Mouse (Mus musculus) layer of hippocampus, postnatal 14 days (tissue): ENCODE data around the gene Ankrd26. TPM values are rescaled to one million over a fixed set of nuclear protein-coding genes. Genes with fewer than 3 reads are reported as not detected.

Experiments
- DNase-seq, 2 experiments: peaks; one replicate each; pipeline ENCODE4 v3.0.0; 2021 to 2022; ENCODE audit warnings: low spot score in 2 of 2, mixed read lengths in 1 of 2
- total RNA-seq, 2 experiments: library from RNA; stranded (reverse); gene quantifications; 2 replicates each; pipeline ENCODE4 v1.2.3; 2021

The Ankrd26 gene
- total RNA-seq, 2 experiments from 2014 or later, result 6.8 to 8.8 TPM

DNA sequence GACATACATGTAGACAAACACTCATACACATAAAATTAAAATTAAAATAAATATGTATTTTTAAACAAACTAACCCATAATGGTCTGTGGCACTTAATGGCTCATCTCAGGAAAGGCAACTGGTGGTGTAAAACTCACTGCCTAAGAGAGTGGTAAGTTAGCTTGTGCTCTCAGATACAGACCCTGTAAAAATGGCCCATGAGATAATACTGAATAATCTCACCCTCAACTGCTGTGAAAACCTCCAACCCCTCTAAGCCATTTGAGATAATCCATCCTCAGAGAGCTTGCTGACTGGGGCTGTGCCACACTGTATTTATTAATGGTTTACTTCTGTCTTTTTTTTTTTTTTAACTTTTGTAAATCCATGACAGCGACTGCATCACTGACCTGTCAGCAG, 79.9 kb downstream of the Ankrd26 start:
- no peak for DNase-seq

DNA sequence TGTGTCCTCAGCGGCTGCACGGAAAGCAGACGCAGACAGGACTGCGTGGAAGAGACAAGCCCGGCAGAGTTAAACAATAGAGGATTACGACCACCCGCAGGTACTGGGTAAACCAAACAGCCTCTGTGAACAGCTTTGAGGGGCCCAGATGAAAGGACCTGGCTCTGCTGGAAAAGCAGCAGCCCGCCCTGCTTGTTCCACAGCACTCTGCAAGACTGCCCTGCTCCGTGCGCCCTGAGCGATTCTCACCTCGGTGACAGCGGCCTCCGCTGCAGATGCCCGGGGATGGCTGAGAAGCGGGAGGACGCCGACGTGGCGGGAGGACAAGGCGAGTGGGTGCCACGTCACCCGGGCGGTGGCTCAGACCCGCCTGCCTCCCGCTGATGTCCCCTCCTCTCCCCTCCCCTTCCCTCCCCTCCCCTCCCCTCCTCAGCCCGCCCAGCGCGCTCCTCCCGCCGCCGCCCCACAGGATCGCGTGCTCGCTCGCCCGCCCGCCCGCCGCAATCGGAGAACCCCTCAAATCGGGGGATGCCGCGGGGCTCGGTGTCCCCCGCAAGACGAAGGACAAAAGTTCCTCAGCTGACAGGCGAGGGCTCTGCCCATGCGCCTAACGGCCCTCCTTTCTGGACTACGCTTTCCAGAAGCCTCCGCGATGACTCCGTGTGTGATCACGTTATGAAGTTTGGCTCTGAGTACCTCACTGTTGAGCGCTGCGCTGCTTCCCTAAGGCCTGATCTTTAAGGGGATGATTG, 82.9 kb downstream of the Ankrd26 start, which contains the start of gene Zfp9:
Gene Zfp9, minus strand, starts transcription at position 364 of the 752 bp plus-strand sequence.
- peak; percentile 79 to 83 for DNase-seq

DNA sequence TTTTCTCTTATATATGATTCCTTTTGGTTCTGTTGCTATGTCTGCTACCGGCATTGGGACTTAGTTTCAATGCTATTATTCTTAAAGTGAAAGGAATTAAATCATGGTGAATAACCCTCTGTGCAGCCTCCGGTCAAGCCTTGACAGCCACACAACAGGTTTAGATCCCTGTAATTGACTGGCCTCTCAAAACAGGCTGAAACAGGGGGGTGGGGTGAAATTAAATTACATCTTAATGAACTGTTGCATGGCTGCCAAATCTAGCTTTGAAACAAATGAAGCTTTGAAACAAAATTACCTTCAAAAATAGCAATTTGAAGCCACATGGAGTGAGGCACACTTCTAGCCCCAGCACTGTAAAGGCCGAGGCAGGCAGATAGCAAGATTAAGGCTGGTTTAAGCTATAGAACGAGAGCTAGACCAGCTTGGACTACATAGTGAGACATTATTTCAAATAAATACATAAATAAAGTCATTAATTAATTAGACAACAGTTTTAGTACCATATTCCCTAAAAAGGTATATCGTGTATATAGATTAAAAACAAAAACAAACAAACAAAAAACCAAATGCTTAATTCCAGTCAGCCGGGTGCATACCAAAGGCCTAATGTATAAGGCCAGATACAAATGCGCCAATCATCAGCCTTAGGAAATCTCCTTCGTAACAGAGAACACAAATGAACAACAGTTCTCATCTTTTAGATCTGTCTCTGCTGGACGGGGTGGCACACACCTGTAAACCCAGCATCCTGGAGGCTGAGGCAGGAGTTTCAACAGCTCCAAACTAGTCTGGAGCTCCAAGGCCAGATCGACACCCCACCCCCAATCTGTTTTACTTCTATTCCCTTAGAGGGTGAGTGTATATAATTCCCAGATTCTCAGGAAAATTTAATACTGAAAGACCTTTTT, 83.9 kb downstream of the Ankrd26 start:
- DNase-seq, result no peak

DNA sequence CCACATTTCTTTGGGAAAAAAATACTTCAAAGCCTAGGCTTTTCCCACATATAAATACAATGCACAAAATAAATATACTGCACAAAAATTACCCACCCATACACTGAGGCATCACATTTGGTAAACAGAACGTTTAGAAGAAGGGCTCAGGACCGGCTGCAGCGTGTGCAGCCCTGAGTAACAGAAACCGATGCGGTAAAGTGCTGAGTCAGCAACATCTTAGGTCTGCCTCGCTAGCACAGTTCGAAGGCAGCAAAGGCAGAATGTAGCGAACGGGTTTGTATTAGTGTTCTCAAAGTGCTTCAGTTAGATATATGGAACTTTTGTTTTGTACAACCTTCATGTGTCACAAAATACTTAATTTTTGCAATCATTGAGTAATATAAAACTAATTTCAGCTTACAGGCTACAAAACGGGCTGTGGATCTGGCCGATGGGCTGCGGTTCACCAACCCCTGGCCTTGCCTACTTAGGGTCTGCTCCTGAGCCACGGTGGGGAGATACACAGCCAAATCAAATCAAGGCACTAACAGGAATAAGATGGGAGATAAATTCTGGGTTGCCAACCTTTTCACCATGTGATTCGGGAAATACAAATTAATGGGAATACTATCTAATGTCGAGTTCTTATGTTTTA, 99.8 kb downstream of the Ankrd26 start:
- DNase-seq, result no peak

DNA sequence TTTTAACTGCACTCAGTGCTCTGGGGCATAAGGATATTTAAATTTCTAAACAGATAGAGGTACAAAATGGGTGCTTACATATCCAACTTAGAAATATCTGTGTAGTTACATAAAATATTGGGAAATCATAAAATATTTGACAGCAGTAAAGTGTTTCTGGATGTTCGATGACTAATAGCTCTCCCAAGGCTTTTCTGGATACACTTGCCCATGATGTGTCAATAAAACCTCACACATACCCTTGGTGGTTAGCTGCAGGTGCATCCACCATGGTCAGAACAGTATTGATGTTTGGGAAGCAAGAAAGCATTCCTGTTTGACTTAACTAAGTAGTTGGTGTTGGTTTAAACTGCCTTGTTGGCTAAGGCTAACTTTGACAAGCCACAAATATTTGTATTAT, 104.3 kb downstream of the Ankrd26 start:
- DNase-seq, result no peak

DNA sequence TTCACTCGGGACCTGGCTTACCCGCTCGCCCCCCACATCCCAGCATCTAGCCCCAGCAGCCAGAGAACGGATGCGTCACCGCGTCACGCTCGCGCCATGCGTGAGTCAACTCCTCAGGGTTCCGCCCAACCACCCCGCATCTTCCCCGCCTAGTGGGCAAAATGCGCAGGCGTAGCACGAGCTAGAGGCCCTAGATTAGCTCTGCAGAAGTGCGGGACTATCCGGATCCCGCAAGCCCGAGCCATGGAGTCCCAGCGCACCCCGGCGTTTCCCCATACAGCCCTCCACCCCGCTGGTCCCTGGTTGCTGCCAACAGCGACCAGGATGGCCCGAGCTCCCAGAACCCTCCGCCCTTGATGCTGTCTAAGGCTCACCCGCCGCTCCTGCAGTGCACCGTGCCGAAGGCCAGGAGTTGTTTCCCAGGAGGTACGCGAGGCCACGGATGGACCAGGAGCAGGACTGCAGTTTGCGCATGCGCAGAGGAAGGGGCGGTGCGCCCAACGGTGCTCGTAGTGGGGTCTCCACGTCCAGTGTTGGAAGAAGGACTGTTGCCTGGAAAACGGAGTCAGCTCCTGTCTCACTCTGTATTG, 106.9 kb downstream of the Ankrd26 start, which contains the start of gene Zfp248:
Gene Zfp248, minus strand, starts transcription at position 487 of the 590 bp plus-strand sequence.
- DNase-seq, result peak; percentile 92 to 95

DNA sequence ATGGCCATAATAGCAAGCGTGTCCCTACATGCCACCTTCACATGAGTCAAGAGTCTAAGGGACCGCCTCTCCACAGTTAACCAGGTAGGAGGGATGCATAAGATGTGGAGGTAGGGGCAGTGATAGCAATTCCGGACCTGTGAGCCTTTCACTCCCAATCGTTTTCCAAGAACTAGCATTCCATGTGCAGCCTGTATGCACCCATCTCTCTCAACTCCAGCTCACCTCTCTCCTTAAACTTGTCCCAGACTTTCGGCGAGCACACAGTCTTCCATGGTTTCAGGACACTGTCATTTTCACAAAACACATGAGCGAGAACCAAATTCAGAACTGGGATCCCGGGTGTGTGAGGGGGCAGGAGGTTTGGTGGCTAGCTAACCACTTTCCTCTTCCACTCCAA, 107.6 kb downstream of the Ankrd26 start:
- DNase-seq, result peak in 1 of 2 experiments; percentile 19

Other genes starting within 250 kb of the Ankrd26 start
- gene Bms1, start 142.8 kb downstream of the Ankrd26 start, total RNA-seq, result 10 to 100 TPM; 24.3 to 27.1 TPM
- 10 to 100 TPM; 12.8 to 14.9 TPM for gene Zfp248, start 106.7 kb downstream of the Ankrd26 start, total RNA-seq
- gene Zfp9, start 82.9 kb downstream of the Ankrd26 start, total RNA-seq, result 10 to 100 TPM; 15.8 to 17.7 TPM